Mouse (Mus musculus): ENCODE measurements around the gene Faah. TPM values are rescaled to one million over a fixed set of nuclear protein-coding genes. Genes with fewer than 3 reads are reported as not detected.
A peak's percentile ranks its signal among the peaks of the same experiment; 100 is the strongest.

The Faah gene
- polyA plus RNA-seq, 1 experiment, result 0.08 TPM

- Histone ChIP-seq H3K27me3 (ENCODE audit: control insufficient read depth, insufficient read depth, insufficient read length) (peaks cover 93% of the 10 kb centered on the region), H3K79me2 (ENCODE audit: control insufficient read depth, insufficient read depth) (no peaks in the 10 kb centered on the region), H3K36me3 (ENCODE audit: control insufficient read depth, insufficient read depth) (no peaks in the 10 kb centered on the region), H3K4me2 (ENCODE audit: low read depth) (peak within 1 kb of the TSS; percentile 18), H3ac (ENCODE audit: control insufficient read depth, insufficient read length) (no peak within 1 kb of the TSS), H3K4me3 (no peak within 1 kb of the TSS)
- TF ChIP-seq POLR2AphosphoS2 (IDR thresholded peaks at IDR 0.05; ENCODE audit: insufficient read length, low read depth) (no peak), USF1 (IDR thresholded peaks at IDR 0.05; ENCODE audit: low read depth) (no peak), POLR2A (IDR thresholded peaks at IDR 0.05; ENCODE audit: insufficient read length, low read depth) (no peak), TCF12 (IDR thresholded peaks at IDR 0.05; ENCODE audit: insufficient read depth, poor library complexity, severe bottlenecking) (no peak), MYOD1 (IDR thresholded peaks at IDR 0.05; ENCODE audit: control insufficient read depth in 1 of 3, insufficient read length in 2 of 3, low read depth in 2 of 3) (no peak), REST (IDR thresholded peaks at IDR 0.05; ENCODE audit: insufficient read depth, insufficient read length) (no peak), E2F4 (IDR thresholded peaks at IDR 0.05; ENCODE audit: insufficient read depth) (no peak), CEBPB (IDR thresholded peaks at IDR 0.05; ENCODE audit: insufficient read depth, poor library complexity, severe bottlenecking) (no peak), TCF3 (IDR thresholded peaks at IDR 0.05; ENCODE audit: insufficient read length, low read depth) (no peak), MYOG (IDR thresholded peaks at IDR 0.05; ENCODE audit: control insufficient read depth in 1 of 3, insufficient read depth in 1 of 3, insufficient read length in 2 of 3, low read depth in 2 of 3) (no peak), MAX (IDR thresholded peaks at IDR 0.05; ENCODE audit: low read depth) (no peak), SRF (IDR thresholded peaks at IDR 0.05; ENCODE audit: control insufficient read depth, insufficient read length, low read depth) (no peak)
These were observed 78.2 kb downstream of the Faah start, which contains the start of gene Dmbx1 for GRCm38 (mm10) chr4:115939295-115940102. Gene Dmbx1, minus strand, starts transcription at chr4:115939926.

DNA sequence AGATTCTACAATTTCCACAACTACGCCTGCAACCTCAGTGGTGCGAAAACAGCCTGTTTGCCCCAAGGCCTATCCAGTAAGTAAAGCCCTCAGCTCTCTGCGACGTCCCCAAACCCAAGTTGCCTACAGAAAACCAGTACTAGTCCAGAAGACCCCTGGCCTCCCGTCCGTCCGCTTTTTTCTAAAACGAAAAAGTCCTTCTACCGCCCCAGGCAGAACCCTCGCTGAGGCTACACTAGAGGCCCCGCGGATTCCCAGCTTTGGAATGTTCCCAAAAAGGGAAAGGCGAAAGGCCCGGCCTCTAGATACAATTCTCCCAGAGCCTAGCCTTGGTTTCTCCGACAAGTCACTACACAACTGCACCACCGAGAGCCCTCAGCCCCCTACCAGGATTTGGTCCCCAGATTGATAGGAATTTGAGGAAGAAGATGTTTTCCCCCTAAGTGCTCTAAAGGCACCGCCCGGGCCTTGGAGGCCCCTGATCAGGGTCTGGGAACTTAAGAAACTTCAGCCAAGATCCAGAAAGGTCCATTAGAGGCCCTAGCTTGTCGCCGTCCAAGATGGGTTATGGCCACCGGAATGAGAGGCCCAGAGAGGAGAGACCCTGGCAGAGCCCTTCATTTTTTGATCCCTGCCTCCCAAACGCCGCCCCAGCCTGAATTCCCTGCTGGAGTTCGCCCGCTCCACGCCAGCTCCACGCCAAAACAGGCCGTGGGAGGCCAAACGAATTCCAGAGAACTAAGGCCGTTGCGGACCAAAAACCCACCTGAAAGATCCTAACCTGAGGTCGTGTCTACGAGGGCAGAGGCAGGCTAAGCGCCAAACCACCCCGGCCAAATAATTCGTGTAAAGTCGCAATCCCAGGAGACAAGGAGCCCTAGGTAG lies 79.2 kb downstream of the Faah start:
- Histone ChIP-seq H3K27me3 (ENCODE audit: control insufficient read depth, insufficient read depth, insufficient read length) (peaks cover 95% of the 10 kb centered on the region), H3ac (ENCODE audit: control insufficient read depth, insufficient read length) (no peak overlapping the region), H3K4me2 (ENCODE audit: low read depth) (no peak overlapping the region), H3K79me2 (ENCODE audit: control insufficient read depth, insufficient read depth) (no peaks in the 10 kb centered on the region), H3K4me3 (no peak overlapping the region), H3K36me3 (ENCODE audit: control insufficient read depth, insufficient read depth) (no peaks in the 10 kb centered on the region)
- TF ChIP-seq SRF (IDR thresholded peaks at IDR 0.05; ENCODE audit: control insufficient read depth, insufficient read length, low read depth) (no peak), TCF3 (IDR thresholded peaks at IDR 0.05; ENCODE audit: insufficient read length, low read depth) (no peak), CEBPB (IDR thresholded peaks at IDR 0.05; ENCODE audit: insufficient read depth, poor library complexity, severe bottlenecking) (no peak), E2F4 (IDR thresholded peaks at IDR 0.05; ENCODE audit: insufficient read depth) (no peak), POLR2A (IDR thresholded peaks at IDR 0.05; ENCODE audit: insufficient read length, low read depth) (no peak), TCF12 (IDR thresholded peaks at IDR 0.05; ENCODE audit: insufficient read depth, poor library complexity, severe bottlenecking) (no peak), POLR2AphosphoS2 (IDR thresholded peaks at IDR 0.05; ENCODE audit: insufficient read length, low read depth) (no peak), USF1 (IDR thresholded peaks at IDR 0.05; ENCODE audit: low read depth) (no peak), MYOD1 (IDR thresholded peaks at IDR 0.05; ENCODE audit: control insufficient read depth in 1 of 3, insufficient read length in 2 of 3, low read depth in 2 of 3) (no peak), MYOG (IDR thresholded peaks at IDR 0.05; ENCODE audit: control insufficient read depth in 1 of 3, insufficient read depth in 1 of 3, insufficient read length in 2 of 3, low read depth in 2 of 3) (no peak), MAX (IDR thresholded peaks at IDR 0.05; ENCODE audit: low read depth) (no peak), REST (IDR thresholded peaks at IDR 0.05; ENCODE audit: insufficient read depth, insufficient read length) (no peak)

DNA sequence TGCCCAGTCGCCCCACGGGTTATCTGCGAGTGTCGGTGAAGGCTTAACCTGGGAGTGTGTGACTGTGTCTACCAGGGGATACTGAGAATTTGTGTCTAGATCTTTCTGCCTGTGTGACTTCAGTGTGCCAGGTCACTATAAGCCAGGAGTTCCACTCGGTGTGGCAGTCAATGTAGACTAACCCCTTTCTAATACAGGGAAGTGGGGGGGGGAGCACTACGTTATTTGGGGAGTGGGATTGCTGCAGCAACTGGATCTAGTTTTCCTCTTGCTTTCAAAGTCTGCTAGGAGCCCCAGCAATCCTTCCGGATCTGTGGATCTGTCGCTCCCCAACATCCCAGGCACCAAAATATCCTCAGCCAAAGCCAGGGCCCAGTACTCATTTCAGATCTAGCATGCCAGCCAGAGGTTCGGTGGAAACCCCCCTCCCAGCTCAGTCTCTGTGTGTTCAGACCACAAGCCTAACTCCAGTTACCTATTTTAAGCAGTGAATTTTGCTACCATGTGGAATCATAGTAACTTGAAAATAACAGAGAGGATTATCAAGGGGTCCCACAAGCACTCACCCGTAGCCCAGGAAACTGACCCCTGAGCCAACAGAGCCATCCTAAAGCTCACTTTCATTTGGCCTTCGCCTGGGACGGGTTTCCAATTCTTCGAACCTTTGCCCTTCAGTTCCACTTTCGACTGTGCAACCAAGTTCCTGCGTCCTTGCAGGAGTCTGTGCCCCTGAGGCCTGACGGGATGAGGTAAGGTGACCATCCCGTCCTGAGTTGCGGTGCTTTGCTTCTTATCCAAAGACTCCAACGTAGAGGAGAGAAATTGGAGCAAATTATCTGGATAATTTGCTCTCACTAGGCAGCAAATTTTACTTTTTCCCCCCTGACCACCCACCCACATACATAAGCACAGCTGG lies 80.4 kb downstream of the Faah start:
- no peak overlapping the region for H3K4me3 ChIP-seq
- H3ac ChIP-seq (ENCODE audit: control insufficient read depth, insufficient read length), result no peak overlapping the region
- H3K4me2 ChIP-seq (ENCODE audit: low read depth), result no peak overlapping the region
- peaks cover 96% of the 10 kb centered on the region for H3K27me3 ChIP-seq (ENCODE audit: control insufficient read depth, insufficient read depth, insufficient read length)
- no peaks in the 10 kb centered on the region for H3K36me3 ChIP-seq (ENCODE audit: control insufficient read depth, insufficient read depth)
- no peaks in the 10 kb centered on the region for H3K79me2 ChIP-seq (ENCODE audit: control insufficient read depth, insufficient read depth)
- TF ChIP-seq TCF12 (IDR thresholded peaks at IDR 0.05; ENCODE audit: insufficient read depth, poor library complexity, severe bottlenecking) (no peak), MAX (IDR thresholded peaks at IDR 0.05; ENCODE audit: low read depth) (no peak), POLR2A (IDR thresholded peaks at IDR 0.05; ENCODE audit: insufficient read length, low read depth) (no peak), MYOD1 (IDR thresholded peaks at IDR 0.05; ENCODE audit: control insufficient read depth in 1 of 3, insufficient read length in 2 of 3, low read depth in 2 of 3) (no peak), USF1 (IDR thresholded peaks at IDR 0.05; ENCODE audit: low read depth) (no peak), REST (IDR thresholded peaks at IDR 0.05; ENCODE audit: insufficient read depth, insufficient read length) (no peak), POLR2AphosphoS2 (IDR thresholded peaks at IDR 0.05; ENCODE audit: insufficient read length, low read depth) (no peak), TCF3 (IDR thresholded peaks at IDR 0.05; ENCODE audit: insufficient read length, low read depth) (no peak), CEBPB (IDR thresholded peaks at IDR 0.05; ENCODE audit: insufficient read depth, poor library complexity, severe bottlenecking) (no peak), MYOG (IDR thresholded peaks at IDR 0.05; ENCODE audit: control insufficient read depth in 1 of 3, insufficient read depth in 1 of 3, insufficient read length in 2 of 3, low read depth in 2 of 3) (no peak), SRF (IDR thresholded peaks at IDR 0.05; ENCODE audit: control insufficient read depth, insufficient read length, low read depth) (no peak), E2F4 (IDR thresholded peaks at IDR 0.05; ENCODE audit: insufficient read depth) (no peak)
